Mouse (Mus musculus) B cell, adult 67 days (primary cell): ENCODE measurements around the gene Ncmap. TPM values are rescaled to one million over a fixed set of nuclear protein-coding genes. Genes with fewer than 3 reads are reported as not detected.

Source experiments
- total RNA-seq, 2 experiments: library from RNA; stranded (reverse); gene quantifications; 4 replicates each; pipeline ENCODE4 v1.2.4; 2023

The Ncmap gene
- total RNA-seq, result not detected

GRCm38 (mm10) chr4:135397991-135398390 lies at the start of gene Ncmap:
Gene Ncmap (minus strand): TSS chr4:135398227.

GRCm38 (mm10) chr4:135433443-135434394 lies 35.7 kb upstream of the Ncmap start, which contains the start of gene Rcan3:
Gene Rcan3 (minus strand): TSS chr4:135433853.

DNA sequence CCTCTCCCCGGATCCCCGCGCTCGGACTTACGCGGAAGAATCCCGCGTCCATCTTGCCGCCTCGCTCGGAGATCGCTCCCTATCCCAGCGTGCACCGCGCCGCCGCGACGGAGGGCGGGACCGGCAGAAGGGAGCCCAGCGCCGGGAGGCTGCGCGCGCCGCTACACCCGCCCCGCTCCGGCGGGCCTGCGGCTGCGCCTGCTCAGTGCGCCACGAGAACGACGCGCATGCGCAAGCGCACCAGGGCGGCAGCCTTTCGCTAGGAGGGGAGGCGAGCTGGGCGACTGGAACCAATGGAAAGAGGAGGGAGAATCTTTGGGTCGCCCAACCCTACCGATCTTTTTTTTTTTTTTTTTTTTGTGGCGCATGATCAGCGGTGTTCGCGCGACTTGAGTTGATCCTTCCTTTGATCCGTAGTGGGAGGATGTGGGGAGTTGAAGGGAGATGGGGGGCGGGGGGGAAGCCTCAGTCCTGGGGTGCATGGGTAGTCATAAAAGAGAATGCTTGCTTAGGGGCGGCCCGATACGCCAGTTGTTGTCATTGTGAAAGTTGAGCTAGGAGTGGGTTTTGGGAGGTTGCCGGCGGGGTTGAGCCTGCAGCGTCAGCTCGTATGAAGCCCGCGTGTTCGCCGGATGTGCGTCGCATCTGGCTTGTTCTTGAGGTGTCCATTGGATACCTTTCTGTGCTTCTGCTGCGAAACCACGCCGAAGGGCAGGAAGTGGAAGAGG lies 44.8 kb downstream of the Ncmap start, which contains the start of gene Srrm1:
TSS of gene Srrm1 (minus strand) at position 256 of the 728 bp plus-strand sequence.

Other genes with a start within 250 kb of the Ncmap start
- gene Clic4, start 125.4 kb downstream of the Ncmap start, total RNA-seq, result 10 to 100 TPM; 46.7 to 46.8 TPM
- 100 to 1,000 TPM; 334 to 337 TPM for gene Srrm1, start 44.9 kb downstream of the Ncmap start, total RNA-seq
- gene Rcan3, start 35.6 kb upstream of the Ncmap start, total RNA-seq, result 1 to 10 TPM; 8.9 TPM
- not detected for gene Stpg1, start 96.6 kb upstream of the Ncmap start, total RNA-seq
- gene Nipal3, start 96.8 kb upstream of the Ncmap start, total RNA-seq, result 10 to 100 TPM; 75.9 to 82.4 TPM
- gene Grhl3, start 175.4 kb upstream of the Ncmap start, total RNA-seq, result not detected